Mouse (Mus musculus): Measurements from ENCODE around the gene Wasf2. TPM values are rescaled to one million over a fixed set of nuclear protein-coding genes. Genes with fewer than 3 reads are reported as not detected.

The Wasf2 gene
- total and polyA plus RNA-seq, 3 experiments = 14.9 to 59.5 (median 21.7) TPM

DNA sequence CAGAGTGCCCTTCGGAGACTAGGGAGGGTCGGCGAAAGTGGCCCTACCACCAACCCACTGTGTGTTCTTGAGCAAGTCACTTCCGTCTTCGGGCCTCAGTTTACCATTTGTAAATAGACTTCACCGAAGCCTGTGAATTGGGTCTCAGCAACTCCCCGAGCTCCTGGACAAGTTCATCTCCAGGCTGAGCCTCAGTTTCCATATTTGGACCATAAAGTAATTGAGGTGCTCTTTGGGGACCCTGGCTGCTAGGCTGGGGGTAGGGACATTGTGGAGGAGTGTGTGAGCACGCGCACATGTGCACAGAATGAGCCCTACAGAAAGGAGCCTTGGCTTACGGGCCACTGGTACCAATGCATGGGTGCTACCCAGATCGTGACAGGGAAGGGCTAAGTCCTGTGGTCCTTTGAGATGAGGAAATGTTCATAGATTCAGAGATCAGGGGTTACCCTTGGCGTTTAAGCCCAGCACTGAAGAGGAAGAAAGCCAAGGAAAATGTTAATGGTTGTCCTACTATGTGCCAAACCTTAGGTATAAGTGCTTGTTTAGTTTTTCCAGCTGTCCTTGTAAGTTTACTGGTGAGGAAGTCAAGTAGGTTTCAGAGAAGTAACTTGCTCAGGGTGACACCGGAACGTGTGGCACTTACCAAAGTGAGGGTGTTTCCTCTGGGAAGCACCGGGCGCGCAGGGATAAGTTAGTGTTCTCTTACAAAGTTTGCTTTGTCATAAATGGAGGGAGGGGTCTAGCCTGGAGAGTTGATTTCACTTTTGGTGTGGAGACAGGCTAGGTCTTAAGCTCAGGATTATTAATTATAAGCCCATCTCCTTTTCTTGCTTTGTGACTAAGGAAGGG lies 811 bp downstream of the Wasf2 start:
- Histone ChIP-seq H3K9ac (ENCODE audit: insufficient read depth, low read depth) (peak overlapping the region; percentile 56), H3K4me2 (ENCODE audit: insufficient read depth, low read depth, poor library complexity, severe bottlenecking) (peak overlapping the region; percentile 58), H3K27ac (ENCODE audit: insufficient read depth, low read depth) (peak overlapping the region; percentile 51), H3K4me3 (replicated peaks in 1 of 3; ENCODE audit: low read depth in 2 of 3, low read length in 2 of 3, poor library complexity in 1 of 3) (peak overlapping the region; percentile 77 to 93 (median 78)), H3K36me3 (replicated peaks in 1 of 2; ENCODE audit: control insufficient read depth in 1 of 2, insufficient read depth in 1 of 2, low read length in 1 of 2) (peaks cover 3 to 18% of the 10 kb centered on the region in 2 experiments), H3K4me1 (ENCODE audit: control insufficient read depth in 1 of 2, insufficient read depth in 2 of 2) (peaks cover 3 to 16% of the 10 kb centered on the region in 2 experiments; a peak in 3 of 4 replicates), H3K79me2 (replicated peaks; ENCODE audit: control insufficient read depth, extremely low read depth, insufficient read depth, poor library complexity, severe bottlenecking) (peaks cover 50% of the 10 kb centered on the region), H3K9me3 (replicated peaks; ENCODE audit: low read length) (no peaks in the 10 kb centered on the region), H3K27me3 (replicated peaks) (no peaks in the 10 kb centered on the region)
- in situ Hi-C loops (cut with MboI; ENCODE audit: low pct_ligation_motif_present, low pct_unique_long_range_greater_than_20kb, low sequenced_read_pairs) = no loop called here
- dilution Hi-C loops (cut with MboI; ENCODE audit: extremely low pct_ligation_motif_present, extremely low pct_unique_long_range_greater_than_20kb, low sequenced_read_pairs) = no loop called here
- no peak for TF ChIP-seq JUN (IDR thresholded peaks at IDR 0.05; ENCODE audit: insufficient read depth, low read depth, low read length)
- TF ChIP-seq ZKSCAN1 (IDR thresholded peaks at IDR 0.05; ENCODE audit: borderline replicate concordance, low read depth, low read length) = peak; percentile 94
- no peak for TF ChIP-seq MAFK (IDR thresholded peaks at IDR 0.05; ENCODE audit: insufficient replicate concordance, low read length)
- no peak for TF ChIP-seq ZMIZ1 (IDR thresholded peaks at IDR 0.05; ENCODE audit: low read depth, low read length)
- 0 out of 2 replicates have a peak, but pooled peaks have one; percentile 15 for TF ChIP-seq MEF2A (IDR thresholded peaks at IDR 0.05; ENCODE audit: borderline replicate concordance, low read depth, low read length)
- no peak for TF ChIP-seq EP300 (IDR thresholded peaks at IDR 0.05; ENCODE audit: low read length)
- TF ChIP-seq GABPA (IDR thresholded peaks at IDR 0.05; ENCODE audit: insufficient replicate concordance, low read depth, low read length) = no peak
- no peak for TF ChIP-seq NELFE (IDR thresholded peaks at IDR 0.05; ENCODE audit: low read depth, low read length)
- TF ChIP-seq IRF4 (IDR thresholded peaks at IDR 0.05; ENCODE audit: low read depth, low read length) = no peak
- no peak for TF ChIP-seq ZC3H11A (IDR thresholded peaks at IDR 0.05; ENCODE audit: low read depth, low read length)
- TF ChIP-seq TCF12 (IDR thresholded peaks at IDR 0.05; ENCODE audit: low read depth, low read length) = no peak
- 0 out of 2 replicates have a peak, but pooled peaks have one; percentile 5 for TF ChIP-seq MAX (IDR thresholded peaks at IDR 0.05; ENCODE audit: low read length)
- TF ChIP-seq POLR2AphosphoS2 (IDR thresholded peaks at IDR 0.05; ENCODE audit: low read depth, low read length) = no peak
- TF ChIP-seq SIN3A (IDR thresholded peaks at IDR 0.05; ENCODE audit: low read length) = no peak; the same call in 1 of the 2 replicates
- TF ChIP-seq KAT2A (IDR thresholded peaks at IDR 0.05; ENCODE audit: insufficient replicate concordance, low read length) = no peak
- no peak for TF ChIP-seq POLR2A (IDR thresholded peaks at IDR 0.05; ENCODE audit: low read depth, low read length)
- TF ChIP-seq CHD2 (IDR thresholded peaks at IDR 0.05; ENCODE audit: low read length) = no peak
- no peak for TF ChIP-seq E2F4 (IDR thresholded peaks at IDR 0.05; ENCODE audit: insufficient replicate concordance, low read depth, low read length)
- no peak for TF ChIP-seq PAX5 (IDR thresholded peaks at IDR 0.05; ENCODE audit: low read length)
- TF ChIP-seq MYC (IDR thresholded peaks at IDR 0.05; ENCODE audit: low read depth, low read length) = 0 out of 2 replicates have a peak, but pooled peaks have one; percentile 67
- no peak for TF ChIP-seq CTCF (conservative IDR thresholded peaks at IDR 0.05 in 1 of 2, IDR thresholded peaks at IDR 0.05 in 1 of 2; ENCODE audit: low read depth in 2 of 2, low read length in 2 of 2)
- TF ChIP-seq CHD1 (IDR thresholded peaks at IDR 0.05; ENCODE audit: low read depth, low read length) = no peak
- TF ChIP-seq TBP (conservative IDR thresholded peaks at IDR 0.05; ENCODE audit: low read depth, low read length) = no peak
- no peak for TF ChIP-seq JUND (conservative IDR thresholded peaks at IDR 0.05; ENCODE audit: low read depth, low read length)
- no peak for TF ChIP-seq ZNF384 (IDR thresholded peaks at IDR 0.05; ENCODE audit: low read depth, low read length)
- no peak for TF ChIP-seq RAD21 (IDR thresholded peaks at IDR 0.05; ENCODE audit: low read depth, low read length)
- no peak for TF ChIP-seq USF2 (conservative IDR thresholded peaks at IDR 0.05; ENCODE audit: low read depth, low read length)
- peak; percentile 84 for TF ChIP-seq MXI1 (IDR thresholded peaks at IDR 0.05; ENCODE audit: low read depth, low read length)
- TF ChIP-seq ELF1 (IDR thresholded peaks at IDR 0.05; ENCODE audit: low read depth, low read length) = peak; percentile 41; the same call in 1 of the 2 replicates
- no peak for TF ChIP-seq USF1 (IDR thresholded peaks at IDR 0.05; ENCODE audit: low read depth, low read length)
- 0 out of 2 replicates have a peak, but pooled peaks have one; percentile 21 for TF ChIP-seq MAZ (IDR thresholded peaks at IDR 0.05; ENCODE audit: low read depth, low read length)
- no peak for TF ChIP-seq SMC3 (IDR thresholded peaks at IDR 0.05; ENCODE audit: low read depth, low read length)
- peak; percentile 61 for TF ChIP-seq NRF1 (IDR thresholded peaks at IDR 0.05; ENCODE audit: low read depth, low read length)
- no peak; the same call in 1 of the 2 replicates for TF ChIP-seq ETS1 (conservative IDR thresholded peaks at IDR 0.05; ENCODE audit: low read depth, low read length)
- no peak for TF ChIP-seq RCOR1 (conservative IDR thresholded peaks at IDR 0.05; ENCODE audit: low read depth, low read length)
- no peak for TF ChIP-seq HCFC1 (IDR thresholded peaks at IDR 0.05; ENCODE audit: low read depth, low read length)
- peak; percentile 35; the same call in 1 of the 2 replicates for TF ChIP-seq BHLHE40 (IDR thresholded peaks at IDR 0.05; ENCODE audit: low read depth, low read length)
- DNase-seq (ENCODE audit: extremely low read depth) = peak; percentile 54

Measured in CH12.LX (cell line).